Mouse (Mus musculus): Measurements from ENCODE around the gene Mthfd1l. TPM values are rescaled to one million over a fixed set of nuclear protein-coding genes. Genes with fewer than 3 reads are reported as not detected.

The Mthfd1l gene
- polyA plus RNA-seq, 1 experiment from 2014 or later, result 5.2 TPM

- Histone ChIP-seq H3K27ac (no peak overlapping the region), H3K36me3 (ENCODE audit: poor library complexity, severe bottlenecking) (no peaks in the 10 kb centered on the region), H3K27me3 (no peaks in the 10 kb centered on the region), H3K4me2 (no peak overlapping the region), H3K9ac (no peak overlapping the region), H3K4me1 (peaks cover 7% of the 10 kb centered on the region; the same call in 1 of the 2 replicates), H3K4me3 (no peak overlapping the region), H3K9me3 (replicated peaks) (no peaks in the 10 kb centered on the region)
- 91% methylated on average over 11 of the region's 11 CpGs for WGBS
- ATAC-seq, result no peak
Observed at GRCm38 (mm10) chr10:4130034-4130607, 157.2 kb downstream of the Mthfd1l start.

- no peak overlapping the region for H3K4me3 ChIP-seq
- no peak overlapping the region for H3K4me2 ChIP-seq
- H3K27me3 ChIP-seq, result no peaks in the 10 kb centered on the region
- H3K4me1 ChIP-seq, result no peaks in the 10 kb centered on the region
- no peaks in the 10 kb centered on the region for H3K36me3 ChIP-seq (ENCODE audit: poor library complexity, severe bottlenecking)
- no peak overlapping the region for H3K27ac ChIP-seq
- no peak overlapping the region for H3K9ac ChIP-seq
- ATAC-seq, result no peak
- 74% methylated on average over 7 of the region's 7 CpGs for WGBS
- H3K9me3 ChIP-seq (replicated peaks), result no peaks in the 10 kb centered on the region
Observed at GRCm38 (mm10) chr10:4132735-4133134, 159.8 kb downstream of the Mthfd1l start.

GRCm38 (mm10) chr10:4135100-4135764 lies 162.3 kb downstream of the Mthfd1l start:
- Histone ChIP-seq H3K4me2 (no peak overlapping the region), H3K9me3 (replicated peaks) (no peaks in the 10 kb centered on the region)

GRCm38 (mm10) chr10:4139531-4139930 lies 166.6 kb downstream of the Mthfd1l start:
- Histone ChIP-seq H3K9me3 (replicated peaks) (no peaks in the 10 kb centered on the region), H3K4me3 (no peak overlapping the region), H3K4me2 (no peak overlapping the region), H3K27me3 (no peaks in the 10 kb centered on the region), H3K9ac (no peak overlapping the region), H3K27ac (no peak overlapping the region), H3K4me1 (no peaks in the 10 kb centered on the region), H3K36me3 (ENCODE audit: poor library complexity, severe bottlenecking) (no peaks in the 10 kb centered on the region)
- 87% methylated on average over 3 of the region's 3 CpGs for WGBS
- ATAC-seq, result no peak

More at GRCm38 (mm10) chr10:4135100-4135764, 162.3 kb downstream of the Mthfd1l start:
- Histone ChIP-seq H3K4me1 (no peaks in the 10 kb centered on the region), H3K36me3 (ENCODE audit: poor library complexity, severe bottlenecking) (no peaks in the 10 kb centered on the region), H3K27ac (no peak overlapping the region), H3K4me3 (no peak overlapping the region), H3K9ac (no peak overlapping the region), H3K27me3 (no peaks in the 10 kb centered on the region)
- WGBS, result 99% methylated on average over 5 of the region's 5 CpGs
- ATAC-seq, result no peak

GRCm38 (mm10) chr10:4141689-4142088 lies 168.8 kb downstream of the Mthfd1l start:
- Histone ChIP-seq H3K9ac (no peak overlapping the region), H3K4me1 (no peaks in the 10 kb centered on the region), H3K9me3 (replicated peaks) (no peaks in the 10 kb centered on the region), H3K36me3 (ENCODE audit: poor library complexity, severe bottlenecking) (no peaks in the 10 kb centered on the region), H3K27me3 (no peaks in the 10 kb centered on the region), H3K4me2 (no peak overlapping the region), H3K4me3 (no peak overlapping the region), H3K27ac (no peak overlapping the region)
- ATAC-seq, result no peak
- WGBS, result 77% methylated on average over 7 of the region's 7 CpGs

- Histone ChIP-seq H3K4me2 (no peak overlapping the region), H3K36me3 (ENCODE audit: poor library complexity, severe bottlenecking) (no peaks in the 10 kb centered on the region), H3K4me3 (no peak overlapping the region), H3K27me3 (no peaks in the 10 kb centered on the region), H3K27ac (no peak overlapping the region), H3K4me1 (no peaks in the 10 kb centered on the region), H3K9ac (no peak overlapping the region), H3K9me3 (replicated peaks) (no peaks in the 10 kb centered on the region)
- ATAC-seq, result no peak
- WGBS, result 52% methylated on average over 10 of the region's 10 CpGs
Observed at GRCm38 (mm10) chr10:4142816-4143215, 169.9 kb downstream of the Mthfd1l start.

GRCm38 (mm10) chr10:4143381-4143780 lies 170.5 kb downstream of the Mthfd1l start:
- no peaks in the 10 kb centered on the region for H3K9me3 ChIP-seq (replicated peaks)
- H3K4me3 ChIP-seq, result no peak overlapping the region
- no peak overlapping the region for H3K9ac ChIP-seq
- no peaks in the 10 kb centered on the region for H3K36me3 ChIP-seq (ENCODE audit: poor library complexity, severe bottlenecking)
- WGBS, result 41% methylated on average over 1 of the region's 1 CpGs
- no peak overlapping the region for H3K27ac ChIP-seq
- H3K27me3 ChIP-seq, result no peaks in the 10 kb centered on the region
- no peak overlapping the region for H3K4me2 ChIP-seq
- no peaks in the 10 kb centered on the region for H3K4me1 ChIP-seq
- ATAC-seq, result no peak

GRCm38 (mm10) chr10:4145080-4145807 lies 172.3 kb downstream of the Mthfd1l start:
- ATAC-seq, result no peak
- H3K36me3 ChIP-seq (ENCODE audit: poor library complexity, severe bottlenecking), result no peaks in the 10 kb centered on the region
- no peak overlapping the region for H3K4me2 ChIP-seq
- H3K9me3 ChIP-seq (replicated peaks), result no peaks in the 10 kb centered on the region
- no peaks in the 10 kb centered on the region for H3K27me3 ChIP-seq
- no peak overlapping the region for H3K4me3 ChIP-seq
- no peak overlapping the region for H3K27ac ChIP-seq
- no peaks in the 10 kb centered on the region for H3K4me1 ChIP-seq
- no peak overlapping the region for H3K9ac ChIP-seq
- 65% methylated on average over 16 of the region's 16 CpGs for WGBS

- 88% methylated on average over 4 of the region's 4 CpGs for WGBS
- Histone ChIP-seq H3K4me2 (no peak overlapping the region), H3K4me3 (no peak overlapping the region), H3K9me3 (replicated peaks) (no peaks in the 10 kb centered on the region), H3K27me3 (no peaks in the 10 kb centered on the region), H3K9ac (no peak overlapping the region), H3K27ac (no peak overlapping the region), H3K4me1 (no peaks in the 10 kb centered on the region), H3K36me3 (ENCODE audit: poor library complexity, severe bottlenecking) (no peaks in the 10 kb centered on the region)
- no peak for ATAC-seq
Observed at GRCm38 (mm10) chr10:4146947-4147346, 174.0 kb downstream of the Mthfd1l start.

- no peaks in the 10 kb centered on the region for H3K36me3 ChIP-seq (ENCODE audit: poor library complexity, severe bottlenecking)
- no peak overlapping the region for H3K4me3 ChIP-seq
- H3K27ac ChIP-seq, result no peak overlapping the region
- H3K9ac ChIP-seq, result no peak overlapping the region
- H3K4me2 ChIP-seq, result no peak overlapping the region
- 95% methylated on average over 4 of the region's 4 CpGs for WGBS
- no peaks in the 10 kb centered on the region for H3K4me1 ChIP-seq
- H3K27me3 ChIP-seq, result no peaks in the 10 kb centered on the region
- ATAC-seq, result no peak
- H3K9me3 ChIP-seq (replicated peaks), result no peaks in the 10 kb centered on the region
Observed at GRCm38 (mm10) chr10:4151159-4151558, 178.2 kb downstream of the Mthfd1l start.

- Histone ChIP-seq H3K9me3 (replicated peaks) (no peaks in the 10 kb centered on the region), H3K9ac (no peak overlapping the region), H3K4me3 (no peak overlapping the region), H3K36me3 (ENCODE audit: poor library complexity, severe bottlenecking) (no peaks in the 10 kb centered on the region), H3K4me1 (no peaks in the 10 kb centered on the region), H3K27ac (no peak overlapping the region), H3K27me3 (no peaks in the 10 kb centered on the region), H3K4me2 (no peak overlapping the region)
- WGBS, result 84% methylated on average over 12 of the region's 12 CpGs
- no peak for ATAC-seq
Observed at GRCm38 (mm10) chr10:4151862-4152776, 179.2 kb downstream of the Mthfd1l start.

- ATAC-seq, result no peak
- Histone ChIP-seq H3K27me3 (no peaks in the 10 kb centered on the region), H3K4me2 (no peak overlapping the region), H3K4me1 (no peaks in the 10 kb centered on the region), H3K27ac (no peak overlapping the region), H3K36me3 (ENCODE audit: poor library complexity, severe bottlenecking) (no peaks in the 10 kb centered on the region), H3K9ac (no peak overlapping the region), H3K9me3 (replicated peaks) (no peaks in the 10 kb centered on the region), H3K4me3 (no peak overlapping the region)
- 83% methylated on average over 4 of the region's 4 CpGs for WGBS
Observed at GRCm38 (mm10) chr10:4153031-4153430, 180.1 kb downstream of the Mthfd1l start.

Data from forebrain, embryonic 13.5 days (tissue).